Mouse (Mus musculus): ENCODE measurements around the gene Birc2. TPM values are rescaled to one million over a fixed set of nuclear protein-coding genes. Genes with fewer than 3 reads are reported as not detected.

Birc2 gene
- total RNA-seq, 2 experiments from 2014 or later: 32.7 to 37.6 TPM

DNA sequence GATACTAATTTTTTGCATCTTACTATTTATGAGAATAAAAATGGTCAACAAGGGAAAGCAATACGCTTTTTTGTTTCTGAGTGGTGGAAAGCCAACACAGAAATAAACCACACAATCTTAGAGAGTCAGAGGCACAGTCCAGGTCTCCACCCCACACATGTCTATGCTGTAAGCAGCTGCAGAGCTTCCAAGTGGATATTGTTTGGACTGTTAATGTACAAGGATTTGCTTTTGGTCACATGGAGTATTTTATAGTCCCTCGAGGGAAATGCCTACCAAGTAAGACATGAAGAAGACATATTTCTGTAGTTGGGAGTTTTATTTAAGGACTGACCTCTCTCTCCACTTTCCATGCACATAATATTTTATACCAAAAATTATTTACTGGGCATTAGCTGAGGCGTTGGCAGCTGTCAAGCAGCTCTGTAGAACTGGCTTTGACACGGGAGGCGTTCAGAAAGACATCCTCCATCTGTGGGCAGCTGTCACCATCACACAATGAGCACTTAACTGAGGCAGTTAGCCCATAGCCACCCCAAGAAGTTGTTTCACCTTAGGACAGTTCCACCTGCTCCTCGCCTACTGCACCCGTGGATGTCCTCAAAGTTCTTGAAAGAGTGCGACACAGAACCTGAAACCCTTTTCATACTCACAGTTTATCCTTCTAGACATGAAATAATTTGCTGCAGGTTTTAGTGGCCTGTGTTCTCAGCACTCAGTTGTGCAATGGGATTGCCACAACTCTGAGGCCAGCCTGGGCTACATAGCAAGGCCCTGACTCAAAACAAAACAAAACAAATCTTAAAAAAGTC, 46.9 kb downstream of the Birc2 start:
- TF ChIP-seq CTCF (conservative IDR thresholded peaks at IDR 0.05): no peak
- DNase-seq (ENCODE audit: low spot score in 2 of 2): no peak
- Histone ChIP-seq H3K27ac (peak overlapping the region; percentile 68; the same call in 1 of the 2 replicates), H3K4me3 (no peak overlapping the region)

DNA sequence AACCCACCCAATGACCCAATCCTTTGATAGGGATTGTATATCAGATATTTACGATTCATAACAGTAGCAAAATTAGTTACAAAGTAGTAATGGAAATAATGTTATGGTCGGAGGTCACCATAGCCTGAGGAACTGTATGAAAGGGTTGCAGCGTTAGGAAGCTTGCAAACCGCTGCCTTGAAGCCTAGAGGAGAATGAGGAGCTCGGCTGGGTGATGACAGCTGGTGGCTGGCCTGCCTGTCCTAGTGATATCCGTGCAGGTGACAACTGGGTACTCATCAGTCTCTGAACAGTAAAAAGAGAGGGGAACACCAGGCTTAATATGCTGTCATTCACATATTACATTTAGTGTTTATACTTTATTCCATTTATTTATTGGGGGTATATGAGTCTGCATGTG, 48.5 kb downstream of the Birc2 start:
- no peak overlapping the region for H3K27ac ChIP-seq
- TF ChIP-seq CTCF (conservative IDR thresholded peaks at IDR 0.05): no peak
- DNase-seq (ENCODE audit: low spot score in 2 of 2): no peak
- no peak overlapping the region for H3K4me3 ChIP-seq

DNA sequence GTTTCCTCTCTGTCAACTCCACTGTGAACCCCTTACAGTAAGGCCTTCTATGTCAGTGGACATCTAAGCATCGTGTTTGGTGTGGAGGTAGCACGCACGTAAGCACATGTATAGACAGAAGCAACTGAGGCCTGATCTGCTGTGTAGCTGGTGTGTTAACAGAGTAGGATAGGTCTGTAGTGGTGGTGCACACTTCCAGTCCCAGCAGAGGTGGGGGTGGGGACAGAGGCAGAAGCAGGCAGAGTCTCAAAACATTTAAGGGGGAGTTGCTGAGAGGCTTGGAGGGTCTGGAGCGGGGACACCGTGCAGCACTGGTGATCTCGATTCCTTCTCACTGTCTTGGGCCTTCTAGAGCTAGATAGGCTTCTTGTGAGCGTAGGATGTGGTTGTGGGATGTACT, 50.8 kb downstream of the Birc2 start:
- DNase-seq (ENCODE audit: low spot score in 2 of 2): no peak
- no peak overlapping the region for H3K27ac ChIP-seq
- H3K4me3 ChIP-seq: no peak overlapping the region
- no peak for TF ChIP-seq CTCF (conservative IDR thresholded peaks at IDR 0.05)

DNA sequence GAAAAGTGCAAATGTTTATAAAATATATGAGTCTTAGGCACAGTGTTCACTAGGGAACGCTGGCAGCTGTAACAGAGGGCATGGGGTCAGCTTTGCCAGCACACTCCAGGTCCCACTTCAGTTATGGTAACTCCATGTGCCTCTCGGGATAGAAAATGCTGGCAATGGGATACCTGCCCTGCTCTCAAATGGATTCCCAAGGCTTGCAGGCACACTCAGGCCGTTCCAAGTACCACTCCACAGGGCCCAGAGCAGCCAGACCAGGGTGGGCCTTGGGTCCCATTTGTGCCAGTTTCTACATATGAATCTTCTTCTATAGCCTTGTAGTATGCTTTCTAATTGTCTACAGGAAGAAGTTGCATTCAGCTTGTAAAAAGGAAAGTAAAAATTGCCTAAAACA, 51.5 kb downstream of the Birc2 start:
- no peak overlapping the region for H3K27ac ChIP-seq
- no peak for TF ChIP-seq CTCF (conservative IDR thresholded peaks at IDR 0.05)
- no peak for DNase-seq (ENCODE audit: low spot score in 2 of 2)
- no peak overlapping the region for H3K4me3 ChIP-seq

DNA sequence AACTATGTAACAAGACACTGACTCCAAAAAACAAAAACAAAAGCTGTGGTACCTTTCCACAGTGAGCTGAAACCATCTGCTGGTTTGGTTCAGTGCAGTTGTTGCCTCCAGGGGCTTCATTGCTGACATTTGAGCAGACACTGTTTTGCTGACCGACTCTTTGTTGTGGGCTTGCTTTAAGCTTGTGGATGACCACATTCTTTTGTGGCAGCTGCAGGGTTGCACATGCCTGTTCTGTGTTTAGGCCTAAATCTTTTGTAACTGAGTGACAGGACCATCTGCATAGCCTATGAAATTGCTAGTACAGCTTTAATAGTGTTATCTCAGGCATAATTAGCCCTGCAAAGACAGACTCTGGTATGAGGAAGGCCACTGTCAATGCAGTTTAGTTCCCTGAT, 52.2 kb downstream of the Birc2 start:
- no peak for DNase-seq (ENCODE audit: low spot score in 2 of 2)
- TF ChIP-seq CTCF (conservative IDR thresholded peaks at IDR 0.05): no peak
- Histone ChIP-seq H3K27ac (peak overlapping the region; percentile 79), H3K4me3 (no peak overlapping the region)

DNA sequence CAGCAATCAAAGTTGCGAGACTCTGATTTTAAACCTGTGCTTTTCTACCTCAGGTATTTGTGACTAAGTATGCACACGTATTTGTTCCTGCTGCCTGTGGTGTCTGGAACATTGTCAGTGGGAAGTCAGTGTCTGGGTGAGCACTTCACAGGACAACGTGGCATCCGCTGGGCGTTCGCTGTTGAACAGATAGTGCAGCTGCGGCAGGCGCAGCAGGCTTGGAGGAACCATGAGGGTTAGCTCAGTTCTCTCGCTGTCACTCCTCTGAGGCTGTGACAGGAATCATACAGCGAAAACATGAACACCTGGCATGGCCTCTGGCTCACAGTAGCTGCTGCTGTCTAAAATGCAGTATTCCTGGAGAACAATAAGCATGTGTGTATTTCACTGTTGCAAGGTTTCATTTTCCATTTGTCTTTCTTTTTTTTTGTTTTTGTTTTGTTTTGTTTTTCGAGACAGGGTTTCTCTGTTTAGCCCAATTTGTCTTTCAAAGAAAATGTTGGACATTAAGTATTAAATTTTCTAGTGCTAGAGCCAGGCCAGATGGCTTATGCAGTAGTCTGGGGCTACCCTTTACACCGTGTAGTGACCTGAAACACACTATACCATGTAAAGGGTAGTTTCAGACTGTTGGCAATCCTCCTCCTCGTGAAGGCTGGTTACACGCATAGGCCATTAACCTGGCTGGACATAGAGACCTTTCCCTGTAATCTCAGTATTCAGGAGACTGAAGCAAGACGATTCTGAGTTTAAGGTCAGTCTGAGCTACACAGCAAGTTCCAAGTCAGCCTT, 52.8 kb downstream of the Birc2 start:
- TF ChIP-seq CTCF (conservative IDR thresholded peaks at IDR 0.05): no peak
- peak overlapping the region; percentile 79 for H3K27ac ChIP-seq
- no peak overlapping the region for H3K4me3 ChIP-seq
- no peak for DNase-seq (ENCODE audit: low spot score in 2 of 2)

DNA sequence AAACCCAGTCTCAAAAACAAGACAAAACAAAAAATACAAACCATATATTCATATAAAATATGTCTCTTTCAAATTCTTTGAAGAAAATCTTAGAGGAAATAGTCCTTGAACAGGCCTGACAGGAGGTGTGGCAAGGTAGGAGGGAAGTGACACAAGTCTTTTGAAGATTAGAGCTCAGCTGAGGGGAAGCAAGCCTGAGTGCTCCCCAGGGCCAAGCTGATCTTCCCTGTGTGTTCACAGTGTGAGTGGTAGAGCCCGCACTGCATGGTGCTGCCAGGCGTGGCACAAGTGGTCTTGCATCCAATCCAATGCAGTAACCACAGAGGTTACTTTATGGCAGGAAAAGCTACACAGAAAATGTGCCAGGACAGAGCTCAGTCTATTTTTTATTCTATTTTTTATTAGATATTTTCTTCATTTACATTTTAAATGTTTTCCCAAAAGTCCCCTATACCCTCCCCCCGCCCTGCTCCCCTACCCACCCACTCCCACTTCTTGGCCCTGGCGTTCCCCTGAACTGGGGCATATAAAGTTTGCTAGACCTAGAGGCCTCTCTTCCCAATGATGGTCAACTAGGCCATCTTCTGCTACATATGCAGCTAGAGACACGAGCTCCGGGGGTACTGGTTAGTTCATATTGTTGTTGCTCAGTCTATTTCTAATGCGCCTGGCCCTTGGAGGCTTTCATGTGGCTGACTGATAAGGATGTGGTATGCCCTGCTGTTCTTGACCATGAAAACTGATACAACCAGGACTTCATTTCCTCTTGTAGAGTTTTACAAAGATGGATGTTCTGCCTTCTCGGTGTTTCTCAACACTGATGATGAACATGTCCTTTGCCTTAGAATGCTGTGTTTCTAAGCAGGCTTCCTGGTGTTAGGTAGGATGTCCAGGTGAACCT, 56.4 kb downstream of the Birc2 start:
- Histone ChIP-seq H3K4me3 (no peak overlapping the region), H3K27ac (no peak overlapping the region)
- TF ChIP-seq CTCF (conservative IDR thresholded peaks at IDR 0.05): no peak
- no peak for DNase-seq (ENCODE audit: low spot score in 2 of 2)

DNA sequence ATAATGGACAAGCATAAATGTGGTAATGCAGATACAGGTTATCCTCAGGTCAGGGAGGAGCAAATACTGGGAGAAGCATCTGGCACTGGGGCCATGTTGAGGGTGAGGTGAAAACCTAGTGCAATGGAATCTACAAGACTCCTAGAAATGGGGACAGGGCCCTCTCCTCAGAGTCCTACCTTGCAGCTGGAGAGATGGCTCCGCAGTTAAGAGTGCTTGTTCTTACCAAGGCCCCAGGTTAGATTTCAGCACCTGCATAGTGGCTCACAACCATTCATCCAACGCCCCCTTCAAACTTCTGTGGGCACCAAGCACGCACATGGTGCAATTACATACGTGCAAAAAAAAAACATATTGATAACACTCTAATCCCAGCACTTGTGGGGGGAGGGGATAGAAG, 57.1 kb downstream of the Birc2 start:
- Histone ChIP-seq H3K27ac (no peak overlapping the region), H3K4me3 (no peak overlapping the region)
- DNase-seq (ENCODE audit: low spot score in 2 of 2): no peak
- no peak for TF ChIP-seq CTCF (conservative IDR thresholded peaks at IDR 0.05)

DNA sequence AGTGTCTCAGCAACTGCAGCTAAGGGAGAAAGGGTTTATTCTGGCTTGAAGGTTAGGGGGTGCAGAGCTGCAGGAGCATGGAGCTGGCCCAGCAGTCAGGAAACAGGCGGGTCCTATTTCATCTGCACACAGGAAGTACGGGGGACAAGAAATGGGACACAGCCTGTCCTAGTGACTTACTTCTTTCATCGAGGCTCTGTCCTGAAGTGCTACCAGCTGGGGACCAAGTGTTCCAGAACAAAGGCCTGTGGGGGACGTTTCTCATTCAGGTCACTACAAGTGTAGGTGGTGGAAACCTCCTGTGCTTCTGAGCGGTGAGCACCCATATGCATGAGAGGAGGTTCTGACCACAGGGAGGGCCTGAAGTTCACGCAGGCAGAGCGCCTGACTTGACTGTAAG, 58.1 kb downstream of the Birc2 start:
- no peak for TF ChIP-seq CTCF (conservative IDR thresholded peaks at IDR 0.05)
- no peak for DNase-seq (ENCODE audit: low spot score in 2 of 2)
- Histone ChIP-seq H3K4me3 (no peak overlapping the region), H3K27ac (no peak overlapping the region)

DNA sequence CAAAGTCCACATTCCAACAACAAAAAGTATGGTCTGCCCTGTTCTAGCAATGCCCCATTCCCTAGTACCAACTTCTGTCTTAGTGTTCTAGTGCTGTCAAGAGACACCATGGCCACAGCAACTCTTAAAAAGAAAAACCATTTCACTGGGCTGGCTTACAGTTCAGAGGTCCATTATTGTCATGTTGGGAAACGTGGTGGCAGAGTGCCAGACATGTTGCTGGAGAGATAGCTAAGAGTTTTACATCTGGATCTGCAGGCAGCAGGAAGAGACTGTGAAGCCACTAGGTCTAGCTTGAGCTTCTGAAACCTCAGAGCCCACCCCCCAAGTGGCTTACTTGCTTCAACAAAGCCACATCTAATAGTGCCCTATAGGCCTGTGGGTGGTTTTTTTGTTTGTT, 59.2 kb downstream of the Birc2 start:
- TF ChIP-seq CTCF (conservative IDR thresholded peaks at IDR 0.05): no peak
- Histone ChIP-seq H3K4me3 (no peak overlapping the region), H3K27ac (no peak overlapping the region)
- no peak for DNase-seq (ENCODE audit: low spot score in 2 of 2)

DNA sequence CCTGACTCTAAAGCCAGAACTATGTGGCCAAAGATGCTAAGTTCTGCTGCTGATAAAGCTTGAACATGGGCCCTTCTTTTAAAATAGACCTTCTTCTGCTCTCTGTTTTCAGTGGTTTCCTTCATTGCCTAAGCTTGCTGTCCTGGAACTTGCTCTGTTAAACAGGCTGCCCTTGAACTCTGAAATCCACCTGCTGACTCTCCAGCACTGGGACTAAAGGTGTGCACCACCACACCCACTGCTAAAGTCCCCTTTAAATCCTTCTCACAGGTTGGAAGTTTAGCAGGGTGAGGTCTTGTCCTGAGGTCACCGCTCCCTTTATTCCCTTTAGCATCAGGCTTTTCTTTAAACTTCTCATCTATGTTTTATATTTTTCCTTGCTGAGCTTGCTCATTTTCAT, 59.9 kb downstream of the Birc2 start:
- DNase-seq (ENCODE audit: low spot score in 2 of 2): no peak
- Histone ChIP-seq H3K27ac (no peak overlapping the region), H3K4me3 (no peak overlapping the region)
- TF ChIP-seq CTCF (conservative IDR thresholded peaks at IDR 0.05): no peak

DNA sequence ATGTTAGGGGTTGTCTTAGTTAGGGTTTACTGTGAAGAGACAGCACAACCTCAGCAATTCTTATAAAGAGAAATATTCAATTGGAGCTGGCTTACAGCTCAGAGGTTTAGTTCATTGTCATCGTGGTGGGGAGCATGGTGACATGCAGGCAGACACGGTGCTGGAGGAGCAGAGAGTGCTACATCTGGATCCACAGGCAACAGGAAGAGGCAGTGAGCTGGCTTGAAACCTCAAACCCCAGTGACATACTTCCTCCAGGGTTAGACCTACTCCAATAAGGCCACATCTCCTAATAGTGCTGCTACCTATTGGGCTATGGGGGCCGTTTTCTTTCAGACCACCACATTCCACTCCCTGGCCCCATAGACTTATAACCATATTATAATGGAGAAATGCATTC, 60.9 kb downstream of the Birc2 start:
- Histone ChIP-seq H3K4me3 (no peak overlapping the region), H3K27ac (no peak overlapping the region)
- no peak for TF ChIP-seq CTCF (conservative IDR thresholded peaks at IDR 0.05)
- DNase-seq (ENCODE audit: low spot score in 2 of 2): no peak

DNA sequence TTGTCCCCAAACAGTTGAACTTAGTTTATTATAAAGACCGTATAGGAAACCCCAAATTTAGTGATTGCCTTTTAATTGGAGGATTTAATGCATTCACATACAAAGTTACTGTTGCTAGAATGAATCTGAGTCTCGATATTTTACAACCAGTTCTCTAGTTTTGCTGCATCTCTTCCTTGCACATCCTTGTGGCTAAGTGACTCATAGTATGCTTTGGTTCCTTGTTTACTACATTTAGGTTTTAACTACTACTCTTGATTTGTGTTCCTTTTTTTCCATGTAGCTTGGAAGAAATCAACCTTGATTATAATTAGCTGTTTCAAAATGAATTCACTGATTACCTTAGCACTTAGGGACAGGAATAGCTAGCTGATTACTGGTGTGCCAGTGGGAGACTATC, 61.9 kb downstream of the Birc2 start:
- DNase-seq (ENCODE audit: low spot score in 2 of 2): no peak
- Histone ChIP-seq H3K27ac (no peak overlapping the region), H3K4me3 (no peak overlapping the region)
- no peak for TF ChIP-seq CTCF (conservative IDR thresholded peaks at IDR 0.05)

Measured in layer of hippocampus, adult 2 months (tissue).